Mouse (Mus musculus) CH12F3 (cell line): ENCODE data around the gene Kbtbd12.

ENCODE experiments used
- in situ Hi-C: fragments of 300-500 bp; cut with MboI; formaldehyde crosslinking; loops from 2 replicates; pipeline ENCODE4 v1.14.3; 2020; ENCODE audit warnings: low sequenced_read_pairs

Gene Kbtbd12

GRCm38 (mm10) chr6:88627317-88627811, 10.4 kb downstream of the Kbtbd12 start:
- in situ Hi-C loops, result no loop called here

- in situ Hi-C loops, result no loop called here
Measured at GRCm38 (mm10) chr6:88626912-88627311, 10.8 kb downstream of the Kbtbd12 start.

GRCm38 (mm10) chr6:88626462-88626861, 11.3 kb downstream of the Kbtbd12 start:
- in situ Hi-C loops, result no loop called here

GRCm38 (mm10) chr6:88621816-88622481, 15.8 kb downstream of the Kbtbd12 start:
- in situ Hi-C loops, result no loop called here

- in situ Hi-C loops, result no loop called here
Measured at GRCm38 (mm10) chr6:88619542-88619941, 18.2 kb downstream of the Kbtbd12 start.

GRCm38 (mm10) chr6:88615352-88615751, 22.4 kb downstream of the Kbtbd12 start:
- in situ Hi-C loops, result no loop called here

GRCm38 (mm10) chr6:88606417-88606816, 31.3 kb downstream of the Kbtbd12 start:
- in situ Hi-C loops, result no loop called here

- in situ Hi-C loops, result no loop called here
Measured at GRCm38 (mm10) chr6:88605715-88606114, 32.0 kb downstream of the Kbtbd12 start.

GRCm38 (mm10) chr6:88605235-88605634, 32.5 kb downstream of the Kbtbd12 start:
- in situ Hi-C loops, result no loop called here

GRCm38 (mm10) chr6:88596108-88596507, 41.6 kb downstream of the Kbtbd12 start:
- in situ Hi-C loops, result no loop called here

- in situ Hi-C loops, result no loop called here
Measured at GRCm38 (mm10) chr6:88592367-88592766, 45.4 kb downstream of the Kbtbd12 start.

GRCm38 (mm10) chr6:88590231-88590630, 47.5 kb downstream of the Kbtbd12 start:
- in situ Hi-C loops, result no loop called here

- in situ Hi-C loops, result no loop called here
Measured at GRCm38 (mm10) chr6:88589517-88589916, 48.2 kb downstream of the Kbtbd12 start.

- in situ Hi-C loops, result no loop called here
Measured at GRCm38 (mm10) chr6:88588581-88589256, 49.0 kb downstream of the Kbtbd12 start.

- in situ Hi-C loops, result no loop called here
Measured at GRCm38 (mm10) chr6:88587091-88587490, 50.7 kb downstream of the Kbtbd12 start.

GRCm38 (mm10) chr6:88583950-88584349, 53.8 kb downstream of the Kbtbd12 start:
- in situ Hi-C loops, result no loop called here

GRCm38 (mm10) chr6:88576495-88576894, 61.3 kb downstream of the Kbtbd12 start:
- in situ Hi-C loops, result no loop called here

- in situ Hi-C loops, result no loop called here
Measured at GRCm38 (mm10) chr6:88566676-88567075, 71.1 kb downstream of the Kbtbd12 start.

GRCm38 (mm10) chr6:88565033-88565432, 72.7 kb downstream of the Kbtbd12 start:
- in situ Hi-C loops, result no loop called here

- in situ Hi-C loops, result no loop called here
Measured at GRCm38 (mm10) chr6:88560156-88560555, 77.6 kb downstream of the Kbtbd12 start.

- in situ Hi-C loops, result no loop called here
Measured at GRCm38 (mm10) chr6:88559688-88560087, 78.1 kb downstream of the Kbtbd12 start.

GRCm38 (mm10) chr6:88558076-88558475, 79.7 kb downstream of the Kbtbd12 start:
- in situ Hi-C loops, result no loop called here
